Mouse (Mus musculus): ENCODE measurements around the gene Chl1. TPM values are rescaled to one million over a fixed set of nuclear protein-coding genes. Genes with fewer than 3 reads are reported as not detected.

Chl1 gene
- total and polyA plus RNA-seq, 3 experiments, result not detected

GRCm38 (mm10) chr6:103699895-103700294 lies 189.5 kb downstream of the Chl1 start:
- H3K36me3 ChIP-seq (replicated peaks in 1 of 2; ENCODE audit: control insufficient read depth in 1 of 2, insufficient read depth in 1 of 2, low read length in 1 of 2), result no peaks in the 10 kb centered on the region
- no peak overlapping the region for H3K4me2 ChIP-seq (ENCODE audit: insufficient read depth, low read depth, poor library complexity, severe bottlenecking)
- no peak overlapping the region for H3K4me3 ChIP-seq (replicated peaks in 1 of 3; ENCODE audit: low read depth in 2 of 3, low read length in 2 of 3, poor library complexity in 1 of 3)
- H3K27ac ChIP-seq (ENCODE audit: insufficient read depth, low read depth), result no peak overlapping the region
- no peaks in the 10 kb centered on the region for H3K4me1 ChIP-seq (ENCODE audit: control insufficient read depth in 1 of 2, insufficient read depth in 2 of 2)
- H3K9ac ChIP-seq (ENCODE audit: insufficient read depth, low read depth), result no peak overlapping the region
- in situ Hi-C loops (cut with MboI; ENCODE audit: low pct_ligation_motif_present, low pct_unique_long_range_greater_than_20kb, low sequenced_read_pairs) (loop anchor here (25.0 kb wide), 1 partner anchor 388 kb away; no protein-coding TSS in a partner anchor), dilution Hi-C loops (cut with MboI; ENCODE audit: extremely low pct_ligation_motif_present, extremely low pct_unique_long_range_greater_than_20kb, low sequenced_read_pairs) (no loop called here)
- peaks cover 18% of the 10 kb centered on the region for H3K9me3 ChIP-seq (replicated peaks; ENCODE audit: low read length)
- H3K79me2 ChIP-seq (replicated peaks; ENCODE audit: control insufficient read depth, extremely low read depth, insufficient read depth, poor library complexity, severe bottlenecking), result no peaks in the 10 kb centered on the region
- H3K27me3 ChIP-seq (replicated peaks), result no peaks in the 10 kb centered on the region
- TF ChIP-seq SIN3A (IDR thresholded peaks at IDR 0.05; ENCODE audit: low read length) (no peak), ELF1 (IDR thresholded peaks at IDR 0.05; ENCODE audit: low read depth, low read length) (no peak), TBP (conservative IDR thresholded peaks at IDR 0.05; ENCODE audit: low read depth, low read length) (no peak), CHD1 (IDR thresholded peaks at IDR 0.05; ENCODE audit: low read depth, low read length) (no peak), MYC (IDR thresholded peaks at IDR 0.05; ENCODE audit: low read depth, low read length) (no peak), MAX (IDR thresholded peaks at IDR 0.05; ENCODE audit: low read length) (no peak), ZKSCAN1 (IDR thresholded peaks at IDR 0.05; ENCODE audit: borderline replicate concordance, low read depth, low read length) (no peak), BHLHE40 (IDR thresholded peaks at IDR 0.05; ENCODE audit: low read depth, low read length) (no peak), MXI1 (IDR thresholded peaks at IDR 0.05; ENCODE audit: low read depth, low read length) (no peak), ZNF384 (IDR thresholded peaks at IDR 0.05; ENCODE audit: low read depth, low read length) (no peak), KAT2A (IDR thresholded peaks at IDR 0.05; ENCODE audit: insufficient replicate concordance, low read length) (no peak), CTCF (conservative IDR thresholded peaks at IDR 0.05 in 1 of 2, IDR thresholded peaks at IDR 0.05 in 1 of 2; ENCODE audit: low read depth in 2 of 2, low read length in 2 of 2) (no peak), JUN (IDR thresholded peaks at IDR 0.05; ENCODE audit: insufficient read depth, low read depth, low read length) (no peak), USF2 (conservative IDR thresholded peaks at IDR 0.05; ENCODE audit: low read depth, low read length) (no peak), NELFE (IDR thresholded peaks at IDR 0.05; ENCODE audit: low read depth, low read length) (no peak), JUND (conservative IDR thresholded peaks at IDR 0.05; ENCODE audit: low read depth, low read length) (no peak), ZC3H11A (IDR thresholded peaks at IDR 0.05; ENCODE audit: low read depth, low read length) (no peak), TCF12 (IDR thresholded peaks at IDR 0.05; ENCODE audit: low read depth, low read length) (no peak)
- DNase-seq (ENCODE audit: extremely low read depth), result no peak

- Histone ChIP-seq H3K4me2 (ENCODE audit: insufficient read depth, low read depth, poor library complexity, severe bottlenecking) (no peak overlapping the region), H3K9ac (ENCODE audit: insufficient read depth, low read depth) (no peak overlapping the region), H3K36me3 (replicated peaks in 1 of 2; ENCODE audit: control insufficient read depth in 1 of 2, insufficient read depth in 1 of 2, low read length in 1 of 2) (no peaks in the 10 kb centered on the region), H3K27me3 (replicated peaks) (no peaks in the 10 kb centered on the region), H3K27ac (ENCODE audit: insufficient read depth, low read depth) (no peak overlapping the region), H3K79me2 (replicated peaks; ENCODE audit: control insufficient read depth, extremely low read depth, insufficient read depth, poor library complexity, severe bottlenecking) (no peaks in the 10 kb centered on the region), H3K9me3 (replicated peaks; ENCODE audit: low read length) (peaks cover 18% of the 10 kb centered on the region), H3K4me1 (ENCODE audit: control insufficient read depth in 1 of 2, insufficient read depth in 2 of 2) (no peaks in the 10 kb centered on the region), H3K4me3 (replicated peaks in 1 of 3; ENCODE audit: low read depth in 2 of 3, low read length in 2 of 3, poor library complexity in 1 of 3) (no peak overlapping the region)
- no peak for DNase-seq (ENCODE audit: extremely low read depth)
- TF ChIP-seq MYC (IDR thresholded peaks at IDR 0.05; ENCODE audit: low read depth, low read length) (no peak), UBTF (IDR thresholded peaks at IDR 0.05; ENCODE audit: low read depth, low read length) (no peak), IRF4 (IDR thresholded peaks at IDR 0.05; ENCODE audit: low read depth, low read length) (no peak), SMC3 (IDR thresholded peaks at IDR 0.05; ENCODE audit: low read depth, low read length) (no peak), NELFE (IDR thresholded peaks at IDR 0.05; ENCODE audit: low read depth, low read length) (no peak), ZC3H11A (IDR thresholded peaks at IDR 0.05; ENCODE audit: low read depth, low read length) (no peak), SIN3A (IDR thresholded peaks at IDR 0.05; ENCODE audit: low read length) (no peak), MEF2A (IDR thresholded peaks at IDR 0.05; ENCODE audit: borderline replicate concordance, low read depth, low read length) (no peak), ZNF384 (IDR thresholded peaks at IDR 0.05; ENCODE audit: low read depth, low read length) (no peak), MAFK (IDR thresholded peaks at IDR 0.05; ENCODE audit: insufficient replicate concordance, low read length) (no peak), ZMIZ1 (IDR thresholded peaks at IDR 0.05; ENCODE audit: low read depth, low read length) (no peak), EP300 (IDR thresholded peaks at IDR 0.05; ENCODE audit: low read length) (no peak), HCFC1 (IDR thresholded peaks at IDR 0.05; ENCODE audit: low read depth, low read length) (no peak)
- dilution Hi-C loops (cut with MboI; ENCODE audit: extremely low pct_ligation_motif_present, extremely low pct_unique_long_range_greater_than_20kb, low sequenced_read_pairs), result no loop called here
- in situ Hi-C loops (cut with MboI; ENCODE audit: low pct_ligation_motif_present, low pct_unique_long_range_greater_than_20kb, low sequenced_read_pairs), result no loop called here
Measured at GRCm38 (mm10) chr6:103700336-103700735, 189.9 kb downstream of the Chl1 start.

All from CH12.LX (cell line).